Mouse (Mus musculus): ENCODE results near the gene Dmwd. TPM values are rescaled to one million over a fixed set of nuclear protein-coding genes. Genes with fewer than 3 reads are reported as not detected.

Dmwd gene
- polyA plus RNA-seq, 1 experiment from 2014 or later, result 17.3 TPM

DNA sequence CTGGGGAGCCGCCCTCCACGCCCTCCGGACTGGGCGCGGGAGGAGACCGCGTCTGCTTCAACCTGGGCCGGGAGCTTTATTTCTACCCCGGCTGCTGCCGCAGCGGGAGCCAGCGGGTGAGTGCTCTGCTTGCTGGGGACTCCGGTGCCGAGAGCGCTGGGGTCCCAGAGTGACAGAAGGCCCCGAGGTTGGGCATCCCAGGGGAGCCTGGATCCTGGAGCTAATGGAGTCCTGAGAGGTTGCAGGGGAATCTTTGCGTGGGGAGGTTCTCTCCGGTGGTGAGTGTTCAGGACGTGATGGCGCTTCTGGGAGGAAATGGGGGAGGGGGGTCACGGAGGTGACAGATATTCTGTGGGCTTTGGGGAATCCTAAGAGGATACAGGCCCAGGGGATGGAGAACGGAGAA, 562 bp downstream of the Dmwd start:
- Histone ChIP-seq H3K4me3 (peak overlapping the region; percentile 96), H3K9me3 (replicated peaks) (no peaks in the 10 kb centered on the region), H3K27ac (replicated peaks) (peak overlapping the region; percentile 94), H3K36me3 (peaks cover 41% of the 10 kb centered on the region), H3K4me1 (peaks cover 26% of the 10 kb centered on the region), H3K27me3 (ENCODE audit: low read depth, poor library complexity, severe bottlenecking) (no peaks in the 10 kb centered on the region)
- under 1% methylated on average over 22 of the region's 22 CpGs for WGBS
- DNase-seq (ENCODE audit: low spot score), result peak; percentile 43

DNA sequence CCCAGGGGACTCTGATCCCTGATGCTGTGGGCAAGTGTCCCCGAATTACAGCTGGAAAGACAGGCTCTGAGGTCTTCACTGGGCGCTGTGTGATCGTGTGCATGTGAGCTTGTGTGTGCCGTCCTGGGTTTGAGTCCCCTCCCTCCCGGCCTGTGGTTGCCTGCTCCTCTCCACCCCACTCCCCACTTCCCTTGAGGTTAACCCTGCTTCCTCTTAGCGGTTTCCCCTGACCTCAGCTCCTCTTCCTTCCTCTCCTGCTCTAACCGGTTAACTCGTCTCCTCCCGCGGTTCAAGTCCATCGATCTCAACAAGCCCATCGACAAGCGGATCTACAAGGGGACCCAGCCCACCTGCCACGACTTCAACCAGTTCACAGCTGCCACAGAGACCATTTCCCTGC, 1.7 kb downstream of the Dmwd start:
- H3K4me3 ChIP-seq, result peak overlapping the region; percentile 96
- no peaks in the 10 kb centered on the region for H3K27me3 ChIP-seq (ENCODE audit: low read depth, poor library complexity, severe bottlenecking)
- DNase-seq (ENCODE audit: low spot score), result no peak
- H3K9me3 ChIP-seq (replicated peaks), result no peaks in the 10 kb centered on the region
- WGBS, result 82% methylated on average over 14 of the region's 14 CpGs
- peaks cover 53% of the 10 kb centered on the region for H3K36me3 ChIP-seq
- H3K27ac ChIP-seq (replicated peaks), result no peak overlapping the region
- peaks cover 36% of the 10 kb centered on the region for H3K4me1 ChIP-seq

DNA sequence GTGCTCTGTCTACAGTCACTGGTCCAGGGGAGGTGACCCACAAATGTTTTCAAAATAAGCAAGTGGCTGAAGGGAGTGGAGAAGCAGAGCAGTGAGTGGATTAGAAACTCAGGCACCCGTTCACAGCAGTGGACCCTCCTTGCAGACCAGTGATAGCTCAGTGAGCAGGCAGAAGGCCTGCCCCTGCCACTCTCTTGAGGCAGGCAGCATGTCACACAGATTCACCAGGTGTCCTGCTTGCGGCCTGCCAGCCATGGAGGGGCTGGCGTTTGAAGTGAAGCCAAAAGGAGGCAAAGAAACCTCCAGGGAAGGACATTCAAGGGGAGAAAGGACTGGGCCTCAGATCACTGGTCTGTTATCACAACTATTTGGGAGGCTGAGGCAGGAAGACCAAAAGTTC, 2.7 kb downstream of the Dmwd start:
- no peak overlapping the region for H3K4me3 ChIP-seq
- H3K9me3 ChIP-seq (replicated peaks), result no peaks in the 10 kb centered on the region
- peaks cover 45% of the 10 kb centered on the region for H3K4me1 ChIP-seq
- H3K27me3 ChIP-seq (ENCODE audit: low read depth, poor library complexity, severe bottlenecking), result no peaks in the 10 kb centered on the region
- H3K36me3 ChIP-seq, result peaks cover 62% of the 10 kb centered on the region
- H3K27ac ChIP-seq (replicated peaks), result no peak overlapping the region
- 91% methylated on average over 3 of the region's 3 CpGs for WGBS
- no peak for DNase-seq (ENCODE audit: low spot score)

DNA sequence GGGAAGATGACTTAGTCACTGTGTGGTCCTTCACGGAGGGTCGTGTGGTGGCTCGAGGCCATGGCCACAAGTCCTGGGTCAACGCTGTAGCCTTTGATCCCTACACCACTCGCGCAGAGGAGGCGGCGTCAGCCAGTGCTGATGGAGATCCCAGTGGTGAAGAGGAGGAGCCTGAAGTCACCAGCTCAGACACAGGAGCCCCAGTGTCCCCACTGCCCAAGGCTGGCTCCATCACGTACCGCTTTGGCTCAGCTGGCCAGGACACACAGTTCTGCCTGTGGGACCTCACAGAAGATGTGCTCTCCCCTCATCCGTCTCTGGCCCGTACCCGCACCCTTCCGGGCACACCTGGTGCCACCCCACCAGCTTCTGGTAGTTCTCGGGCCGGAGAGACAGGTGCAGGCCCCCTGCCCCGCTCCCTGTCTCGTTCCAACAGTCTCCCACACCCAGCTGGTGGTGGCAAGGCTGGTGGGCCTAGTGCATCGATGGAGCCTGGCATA, 4.5 kb downstream of the Dmwd start:
- H3K4me3 ChIP-seq, result no peak overlapping the region
- no peak for DNase-seq (ENCODE audit: low spot score)
- H3K9me3 ChIP-seq (replicated peaks), result no peaks in the 10 kb centered on the region
- 93% methylated on average over 19 of the region's 19 CpGs for WGBS
- H3K27ac ChIP-seq (replicated peaks), result no peak overlapping the region
- H3K27me3 ChIP-seq (ENCODE audit: low read depth, poor library complexity, severe bottlenecking), result no peaks in the 10 kb centered on the region; the same call in 1 of the 2 replicates
- H3K36me3 ChIP-seq, result peaks cover 72% of the 10 kb centered on the region
- peaks cover 58% of the 10 kb centered on the region for H3K4me1 ChIP-seq

DNA sequence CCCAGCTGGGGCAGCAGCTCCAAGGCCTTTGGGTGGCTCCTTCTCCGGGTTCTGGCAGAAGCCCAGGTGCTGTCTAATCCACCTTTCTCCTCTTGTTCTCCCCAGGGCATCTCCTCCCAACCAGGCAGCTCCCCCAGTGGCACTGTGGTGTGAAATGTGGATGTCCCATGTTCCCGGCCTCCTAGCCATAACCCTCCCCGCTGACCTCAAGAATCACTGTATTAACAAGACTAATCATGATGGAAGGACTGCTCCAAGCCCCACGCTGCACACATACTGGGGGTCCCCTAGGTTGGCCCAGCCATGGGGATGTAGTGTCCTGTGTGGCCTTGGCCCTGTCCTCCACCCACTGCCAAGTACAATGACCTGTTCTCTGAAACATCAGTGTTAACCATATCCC, 6.1 kb downstream of the Dmwd start:
- Histone ChIP-seq H3K27me3 (ENCODE audit: low read depth, poor library complexity, severe bottlenecking) (peaks cover 15% of the 10 kb centered on the region), H3K4me3 (no peak overlapping the region), H3K9me3 (replicated peaks) (no peaks in the 10 kb centered on the region), H3K36me3 (peaks cover 78% of the 10 kb centered on the region), H3K4me1 (peaks cover 62% of the 10 kb centered on the region), H3K27ac (replicated peaks) (no peak overlapping the region)
- no peak for DNase-seq (ENCODE audit: low spot score)
- WGBS, result 84% methylated on average over 4 of the region's 4 CpGs

DNA sequence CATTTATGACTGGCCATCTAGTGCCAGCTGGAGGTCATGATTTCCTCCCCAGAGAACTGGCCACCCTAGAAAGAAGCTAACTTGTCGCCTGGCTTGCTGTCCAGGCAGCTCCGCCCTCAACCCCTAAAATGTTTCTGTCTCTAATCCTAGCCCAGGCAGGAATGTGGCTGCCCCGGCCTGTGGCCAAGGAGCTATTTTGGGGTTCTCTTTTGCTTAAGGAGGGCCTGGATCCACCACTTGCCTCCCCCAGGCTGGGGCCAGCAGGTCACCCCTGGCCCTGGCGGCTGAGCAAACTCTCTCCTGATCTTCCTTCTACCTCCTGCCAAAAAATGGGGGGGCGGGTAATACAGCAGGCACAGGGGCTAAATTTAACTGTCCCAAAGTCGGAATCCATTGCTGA, 7.1 kb downstream of the Dmwd start:
- Histone ChIP-seq H3K36me3 (peaks cover 81% of the 10 kb centered on the region), H3K9me3 (replicated peaks) (no peaks in the 10 kb centered on the region), H3K4me3 (no peak overlapping the region), H3K27ac (replicated peaks) (no peak overlapping the region), H3K4me1 (peaks cover 53% of the 10 kb centered on the region), H3K27me3 (ENCODE audit: low read depth, poor library complexity, severe bottlenecking) (peaks cover 22% of the 10 kb centered on the region)
- 64% methylated on average over 6 of the region's 6 CpGs for WGBS
- DNase-seq (ENCODE audit: low spot score), result no peak

DNA sequence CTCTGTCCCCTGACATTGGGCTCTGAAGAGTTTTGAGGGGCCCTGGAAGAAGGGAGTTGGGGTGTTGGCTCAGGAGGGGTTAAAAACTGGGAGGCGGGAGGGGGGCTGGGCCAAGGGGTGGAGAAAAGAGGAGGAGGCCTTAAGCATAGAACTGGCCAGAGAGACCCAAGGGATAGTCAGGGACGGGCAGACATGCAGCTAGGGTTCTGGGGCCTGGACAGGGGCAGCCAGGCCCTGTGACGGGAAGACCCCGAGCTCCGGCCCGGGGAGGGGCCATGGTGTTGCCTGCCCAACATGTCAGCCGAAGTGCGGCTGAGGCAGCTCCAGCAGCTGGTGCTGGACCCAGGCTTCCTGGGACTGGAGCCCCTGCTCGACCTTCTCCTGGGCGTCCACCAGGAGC, 7.7 kb downstream of the Dmwd start, which contains the start of gene Dmpk:
TSS of gene Dmpk (plus strand) at position 149 of the 400 bp plus-strand sequence.
- Histone ChIP-seq H3K27ac (replicated peaks) (no peak within 1 kb of the TSS), H3K36me3 (peaks cover 81% of the 10 kb centered on the region), H3K4me1 (peaks cover 52% of the 10 kb centered on the region), H3K27me3 (ENCODE audit: low read depth, poor library complexity, severe bottlenecking) (peaks cover 22% of the 10 kb centered on the region), H3K9me3 (replicated peaks) (no peaks in the 10 kb centered on the region), H3K4me3 (peak within 1 kb of the TSS; percentile 14; the same call in 1 of the 2 replicates)
- DNase-seq (ENCODE audit: low spot score), result no peak
- 49% methylated on average over 10 of the region's 10 CpGs for WGBS

DNA sequence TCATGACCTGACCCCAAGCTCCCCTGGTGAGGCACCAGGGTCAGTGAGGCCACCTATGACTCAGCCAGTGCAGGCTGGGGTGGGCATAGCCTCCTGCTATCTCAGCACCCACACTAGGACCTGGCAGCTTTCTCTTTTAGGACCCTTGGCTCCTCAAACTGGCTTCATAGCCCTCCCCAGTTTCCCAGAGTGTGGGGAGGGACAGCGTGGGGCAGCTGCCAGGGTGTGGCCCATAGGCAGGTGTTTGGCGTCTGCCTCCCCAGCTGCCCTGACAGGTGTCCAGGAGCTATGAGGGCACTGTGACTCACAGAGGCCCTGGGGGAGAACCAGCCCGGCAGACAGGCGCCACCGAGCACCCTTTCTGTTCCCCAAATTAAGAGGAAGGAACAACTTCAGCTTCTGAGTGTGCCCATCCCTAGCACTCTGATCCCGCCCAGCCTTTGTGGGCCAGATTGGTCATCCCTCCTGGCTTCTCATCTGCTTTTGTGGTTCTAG, 8.3 kb downstream of the Dmwd start:
- H3K27ac ChIP-seq (replicated peaks), result no peak overlapping the region
- H3K9me3 ChIP-seq (replicated peaks), result no peaks in the 10 kb centered on the region
- DNase-seq (ENCODE audit: low spot score), result no peak
- H3K36me3 ChIP-seq, result peaks cover 80% of the 10 kb centered on the region
- peaks cover 52% of the 10 kb centered on the region for H3K4me1 ChIP-seq
- 76% methylated on average over 6 of the region's 6 CpGs for WGBS
- peaks cover 22% of the 10 kb centered on the region for H3K27me3 ChIP-seq (ENCODE audit: low read depth, poor library complexity, severe bottlenecking)
- peak overlapping the region; percentile 14; the same call in 1 of the 2 replicates for H3K4me3 ChIP-seq

DNA sequence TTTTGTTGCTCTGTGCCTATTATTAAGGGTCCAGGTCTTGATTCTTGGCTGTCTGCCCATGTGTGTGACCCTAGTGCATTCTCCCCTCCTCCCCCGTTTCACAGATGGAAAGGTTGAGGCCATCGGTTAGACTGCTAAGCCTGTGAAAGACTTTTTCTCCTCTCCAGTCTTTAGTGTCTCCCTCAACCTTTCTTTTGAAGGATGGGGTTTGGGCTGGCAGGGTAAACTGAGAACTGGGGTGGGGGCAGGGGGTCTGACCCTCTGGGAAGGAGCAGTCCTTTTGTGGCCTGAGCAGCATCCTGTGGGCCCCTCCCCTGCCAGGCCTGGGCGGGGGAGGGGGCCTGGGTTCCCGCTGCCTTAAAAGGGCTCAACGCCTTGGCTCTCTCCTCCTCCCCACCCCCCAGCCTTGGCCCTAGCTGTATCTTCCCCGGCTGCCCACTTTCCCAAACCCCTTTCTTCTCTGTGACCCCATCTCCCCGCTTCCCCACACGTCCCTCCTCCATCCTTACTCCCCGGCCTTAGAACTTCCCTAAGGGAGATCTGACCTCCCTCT, 9.0 kb downstream of the Dmwd start:
- H3K4me3 ChIP-seq, result 0 out of 2 replicates have a peak overlapping the region, but pooled peaks have one; percentile 24
- peaks cover 80% of the 10 kb centered on the region for H3K36me3 ChIP-seq
- 23% methylated on average over 9 of the region's 9 CpGs for WGBS
- H3K27ac ChIP-seq (replicated peaks), result peak overlapping the region; percentile 49; the same call in 1 of the 2 replicates
- peaks cover 52% of the 10 kb centered on the region for H3K4me1 ChIP-seq
- H3K9me3 ChIP-seq (replicated peaks), result no peaks in the 10 kb centered on the region
- peaks cover 28% of the 10 kb centered on the region for H3K27me3 ChIP-seq (ENCODE audit: low read depth, poor library complexity, severe bottlenecking)
- no peak for DNase-seq (ENCODE audit: low spot score)

DNA sequence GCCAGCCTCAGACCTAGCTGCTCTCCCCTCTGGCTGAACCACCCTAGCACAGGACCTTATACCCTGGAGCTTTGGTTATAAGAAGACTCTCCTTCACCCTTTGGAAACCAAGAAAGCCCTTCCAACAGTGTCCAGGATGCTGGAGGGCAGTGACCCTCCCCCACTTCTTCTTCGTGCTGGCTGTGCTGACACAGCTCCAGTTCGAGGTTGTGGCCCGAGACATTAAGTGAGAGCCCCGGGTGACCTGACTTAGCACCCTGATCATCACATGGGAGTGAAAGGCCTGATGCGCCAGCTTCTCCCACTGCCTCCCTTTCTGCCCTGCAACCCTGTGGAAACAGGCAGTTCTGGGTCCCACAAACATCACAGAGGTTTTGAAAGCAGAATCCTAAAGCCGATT, 9.5 kb downstream of the Dmwd start:
- WGBS, result 11% methylated on average over 6 of the region's 6 CpGs
- peaks cover 52% of the 10 kb centered on the region for H3K4me1 ChIP-seq
- H3K4me3 ChIP-seq, result peak overlapping the region; percentile 24
- H3K27me3 ChIP-seq (ENCODE audit: low read depth, poor library complexity, severe bottlenecking), result peaks cover 33% of the 10 kb centered on the region
- DNase-seq (ENCODE audit: low spot score), result no peak
- no peaks in the 10 kb centered on the region for H3K9me3 ChIP-seq (replicated peaks)
- H3K27ac ChIP-seq (replicated peaks), result peak overlapping the region; percentile 49; the same call in 1 of the 2 replicates
- peaks cover 80% of the 10 kb centered on the region for H3K36me3 ChIP-seq

DNA sequence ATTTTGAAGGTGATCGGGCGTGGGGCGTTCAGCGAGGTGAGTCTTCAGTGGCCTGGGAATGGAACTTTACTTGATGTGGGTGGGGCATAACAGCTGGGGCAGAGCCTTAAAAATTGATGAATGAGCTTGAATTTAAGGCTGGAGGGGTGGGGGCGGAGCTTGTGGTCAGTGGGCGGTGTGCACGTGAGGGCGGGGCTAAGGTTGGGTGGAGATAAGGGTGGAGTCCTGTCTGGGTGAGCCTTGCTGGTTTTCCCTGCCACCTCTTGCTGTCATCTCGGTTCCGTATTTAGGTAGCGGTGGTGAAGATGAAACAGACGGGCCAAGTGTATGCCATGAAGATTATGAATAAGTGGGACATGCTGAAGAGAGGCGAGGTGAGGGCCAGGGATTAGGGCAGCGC, 10.0 kb downstream of the Dmwd start:
- DNase-seq (ENCODE audit: low spot score), result peak; percentile 45
- H3K27me3 ChIP-seq (ENCODE audit: low read depth, poor library complexity, severe bottlenecking), result peaks cover 38% of the 10 kb centered on the region
- 8% methylated on average over 14 of the region's 14 CpGs for WGBS
- H3K4me3 ChIP-seq, result peak overlapping the region; percentile 24
- H3K4me1 ChIP-seq, result peaks cover 53% of the 10 kb centered on the region
- peaks cover 80% of the 10 kb centered on the region for H3K36me3 ChIP-seq
- H3K9me3 ChIP-seq (replicated peaks), result no peaks in the 10 kb centered on the region
- no peak overlapping the region for H3K27ac ChIP-seq (replicated peaks)

DNA sequence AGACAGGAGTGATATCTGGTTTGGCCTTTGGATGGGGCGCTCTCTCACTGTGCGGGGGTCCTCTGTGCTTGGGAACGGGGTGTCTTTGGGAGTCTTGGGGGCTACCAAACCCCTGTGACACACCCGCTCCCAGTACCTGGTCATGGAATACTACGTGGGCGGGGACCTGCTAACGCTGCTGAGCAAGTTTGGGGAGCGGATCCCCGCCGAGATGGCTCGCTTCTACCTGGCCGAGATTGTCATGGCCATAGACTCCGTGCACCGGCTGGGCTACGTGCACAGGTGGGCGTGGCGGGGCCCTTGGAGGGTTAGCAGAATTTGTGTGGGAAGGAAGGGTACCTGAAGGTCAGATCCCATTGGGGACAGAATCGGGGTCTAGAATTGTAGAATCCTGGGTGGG, 10.7 kb downstream of the Dmwd start:
- no peak for DNase-seq (ENCODE audit: low spot score)
- Histone ChIP-seq H3K4me3 (no peak overlapping the region), H3K4me1 (peaks cover 57% of the 10 kb centered on the region), H3K9me3 (replicated peaks) (no peaks in the 10 kb centered on the region), H3K27ac (replicated peaks) (no peak overlapping the region), H3K36me3 (peaks cover 80% of the 10 kb centered on the region), H3K27me3 (ENCODE audit: low read depth, poor library complexity, severe bottlenecking) (peaks cover 45% of the 10 kb centered on the region)
- 57% methylated on average over 18 of the region's 18 CpGs for whole genome bisulfite sequencing

DNA sequence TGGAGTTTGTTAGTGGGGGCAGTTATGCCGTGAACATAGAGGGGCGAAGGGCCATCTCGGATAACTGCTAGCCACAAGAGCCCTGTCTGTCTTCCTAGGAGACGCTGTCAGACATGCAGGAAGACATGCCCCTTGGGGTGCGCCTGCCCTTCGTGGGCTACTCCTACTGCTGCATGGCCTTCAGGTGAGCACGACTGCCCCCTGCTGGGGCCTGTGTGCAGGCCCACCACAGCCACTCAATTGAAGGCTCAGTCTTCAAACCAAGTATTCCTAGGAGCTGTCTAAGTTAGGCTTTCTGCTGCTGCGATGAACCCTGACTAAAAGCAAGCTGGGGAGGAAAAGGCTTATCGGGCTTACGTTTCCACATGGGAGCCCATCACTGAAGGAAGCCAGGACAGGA, 12.8 kb downstream of the Dmwd start:
- Histone ChIP-seq H3K4me1 (peaks cover 58% of the 10 kb centered on the region), H3K27ac (replicated peaks) (no peak overlapping the region), H3K36me3 (peaks cover 66% of the 10 kb centered on the region), H3K9me3 (replicated peaks) (no peaks in the 10 kb centered on the region), H3K4me3 (no peak overlapping the region; the same call in 1 of the 2 replicates), H3K27me3 (ENCODE audit: low read depth, poor library complexity, severe bottlenecking) (peaks cover 52% of the 10 kb centered on the region)
- 41% methylated on average over 10 of the region's 10 CpGs for WGBS
- DNase-seq (ENCODE audit: low spot score), result peak; percentile 64

Data from midbrain, embryonic 10.5 days (tissue).